Mouse (Mus musculus) cerebral cortex, adult 2 months (tissue): ENCODE data around the gene Slfnl1.

Experiments
- WGBS: fragments of 180-500 bp; shearing (Covaris S2); methylation state at CpG from one replicate; pipeline ENCODE4 v1.1.7; 2018; 5-methylcytosine and 5-hydroxymethylcytosine counted together

Slfnl1 gene

DNA sequence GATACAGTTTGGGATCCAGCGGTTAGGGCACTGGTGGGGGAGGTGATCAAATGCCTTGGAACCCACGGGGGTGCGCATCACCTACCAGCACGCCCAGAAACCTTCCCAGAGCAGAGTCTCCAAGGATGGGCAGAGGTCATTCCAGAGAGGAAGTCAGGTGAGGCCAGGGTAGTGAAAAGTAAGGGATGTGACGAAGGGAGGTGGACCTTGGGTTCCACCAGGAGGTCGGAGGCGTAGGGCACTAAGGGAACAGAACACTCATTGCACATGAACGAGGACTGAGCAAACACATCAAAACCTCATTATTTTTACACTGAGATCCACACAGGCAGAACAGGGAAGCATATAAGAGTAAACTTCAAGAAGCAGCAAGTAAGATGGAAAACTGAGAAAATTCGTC, 49.7 kb downstream of the Slfnl1 start:
- 88% methylated on average over 9 of the region's 9 CpGs for WGBS
